Mouse (Mus musculus) stomach, postnatal 0 days (tissue): ENCODE measurements at regions not wholly inside any gene's neighbourhood (a gene's known extent, or its start where the extent isn't known, plus 50 kb on each side); places are given as distances from the start of the nearest gene placed in this dataset.

Experiments
- CTCF ChIP-seq: IDR thresholded peaks from 2 replicates; pipeline ENCODE4 v1.5.1; 2016; ENCODE audit warnings: antibody characterized with exemption, low read depth, mild to moderate bottlenecking, moderate library complexity
- EP300 ChIP-seq: optimal IDR thresholded peaks from 2 replicates; pipeline ENCODE3; 2016; ENCODE audit warnings: antibody characterized with exemption

DNA sequence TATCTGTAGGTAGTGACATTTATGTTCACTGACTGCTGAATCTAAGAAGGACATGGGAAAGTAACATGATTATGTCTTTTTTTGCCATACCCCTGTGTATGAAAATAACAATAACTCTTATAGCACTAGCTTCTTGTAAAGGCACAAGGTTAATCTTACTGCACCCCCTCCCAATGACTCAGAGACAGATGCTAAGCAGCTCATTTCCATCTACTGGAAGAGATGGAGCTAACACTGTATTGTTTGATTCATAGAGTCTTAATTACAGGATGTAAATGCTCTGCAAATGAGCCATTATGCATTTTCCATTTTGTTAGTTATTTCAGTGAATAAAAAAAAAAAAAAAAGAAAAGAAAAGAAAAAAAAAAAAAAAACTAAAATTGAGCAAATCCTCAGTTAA is 827.7 kb upstream of the Cited2 start:
- no peak for TF ChIP-seq EP300
- no peak for TF ChIP-seq CTCF
